Mouse (Mus musculus) thymus, postnatal 36 days (tissue): Measurements from ENCODE around the gene Btf3l4.

ENCODE experiments used
- DNase-seq, 2 experiments: peaks; one replicate each; pipeline ENCODE4 v3.0.0; 2022; ENCODE audit warnings: mixed read lengths in 2 of 2

The Btf3l4 gene

GRCm38 (mm10) chr4:108811550-108811949 lies 21.9 kb downstream of the Btf3l4 start:
- no peak for DNase-seq

DNA sequence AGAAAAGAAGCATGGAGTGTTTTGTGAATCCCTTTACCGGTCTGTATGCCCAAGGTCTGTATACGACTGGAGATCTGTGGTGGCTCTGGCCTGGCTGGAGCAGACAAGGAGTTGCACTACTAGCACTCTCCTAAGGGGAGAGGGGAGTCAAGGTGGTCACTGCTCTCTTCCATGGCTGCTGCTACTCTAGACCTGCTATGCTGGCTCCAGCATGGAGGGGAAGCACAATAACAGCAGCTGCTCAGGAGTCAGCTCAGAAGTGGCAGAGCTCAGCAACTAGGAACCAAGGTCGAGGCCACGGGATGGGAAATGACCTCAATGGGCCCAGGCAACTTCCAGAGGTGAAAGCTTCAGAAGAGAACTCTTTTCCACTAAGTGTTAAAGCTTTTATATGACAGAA lies 22.3 kb downstream of the Btf3l4 start:
- DNase-seq = no peak

- no peak for DNase-seq
Measured at GRCm38 (mm10) chr4:108803535-108803934, 29.9 kb downstream of the Btf3l4 start.

- peak; percentile 29 to 38 for DNase-seq
Measured at GRCm38 (mm10) chr4:108798083-108798830, 35.2 kb downstream of the Btf3l4 start.

- no peak for DNase-seq
Measured at GRCm38 (mm10) chr4:108796701-108797100, 36.7 kb downstream of the Btf3l4 start.

DNA sequence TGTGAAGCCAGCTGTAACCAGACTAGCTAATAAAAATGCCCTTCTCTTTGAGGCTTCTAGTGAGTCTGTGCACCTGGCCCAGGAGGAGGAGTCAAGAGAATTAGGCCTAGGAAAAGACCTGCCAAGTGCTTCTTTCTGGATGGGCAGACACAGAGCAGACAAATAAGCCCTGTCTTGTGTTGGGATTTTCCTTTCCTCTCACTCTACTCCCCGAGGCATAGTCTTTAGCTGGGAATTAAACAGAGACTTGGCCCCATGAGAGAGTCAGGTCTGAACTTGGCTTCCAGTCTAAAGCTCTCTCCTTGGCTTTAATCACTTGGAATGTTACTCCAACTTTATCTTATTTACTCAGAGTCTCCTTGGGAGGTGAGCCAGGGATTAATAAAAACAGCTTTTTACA lies 39.5 kb downstream of the Btf3l4 start:
- DNase-seq = no peak

- no peak for DNase-seq
Measured at GRCm38 (mm10) chr4:108790507-108790906, 42.9 kb downstream of the Btf3l4 start.

DNA sequence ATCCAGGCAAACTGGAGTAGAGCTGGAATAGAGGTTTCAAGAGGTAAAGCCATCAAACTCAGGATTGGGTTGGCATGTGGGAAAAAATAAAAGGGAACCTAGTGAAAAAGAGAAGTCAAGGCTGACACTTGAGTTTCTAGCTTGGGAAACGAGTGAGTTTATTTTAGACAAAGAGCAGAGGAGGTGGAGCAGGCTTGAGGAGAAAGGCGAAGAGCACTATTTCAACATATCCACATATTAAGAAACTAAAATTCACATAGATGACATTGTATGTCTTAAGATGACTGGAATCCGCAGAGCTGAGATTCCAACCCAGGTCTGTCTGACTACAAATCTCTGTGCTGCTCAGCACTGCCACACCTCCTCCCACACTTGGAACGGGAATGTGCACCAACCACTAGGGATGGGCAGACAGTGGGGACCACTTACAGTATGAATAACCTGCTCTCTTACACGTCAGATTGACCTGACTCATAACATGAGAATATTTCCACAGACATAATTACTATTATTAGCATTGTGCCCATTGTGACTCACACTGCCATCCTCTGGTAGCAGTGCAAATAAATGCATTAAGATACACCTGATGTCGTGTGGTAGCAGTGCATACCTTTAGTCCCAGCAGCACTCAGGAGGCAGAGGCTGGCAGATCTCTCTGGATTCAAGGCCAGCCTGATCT lies 44.0 kb downstream of the Btf3l4 start:
- DNase-seq = no peak

GRCm38 (mm10) chr4:108782421-108783085 lies 50.9 kb downstream of the Btf3l4 start:
- no peak for DNase-seq

DNA sequence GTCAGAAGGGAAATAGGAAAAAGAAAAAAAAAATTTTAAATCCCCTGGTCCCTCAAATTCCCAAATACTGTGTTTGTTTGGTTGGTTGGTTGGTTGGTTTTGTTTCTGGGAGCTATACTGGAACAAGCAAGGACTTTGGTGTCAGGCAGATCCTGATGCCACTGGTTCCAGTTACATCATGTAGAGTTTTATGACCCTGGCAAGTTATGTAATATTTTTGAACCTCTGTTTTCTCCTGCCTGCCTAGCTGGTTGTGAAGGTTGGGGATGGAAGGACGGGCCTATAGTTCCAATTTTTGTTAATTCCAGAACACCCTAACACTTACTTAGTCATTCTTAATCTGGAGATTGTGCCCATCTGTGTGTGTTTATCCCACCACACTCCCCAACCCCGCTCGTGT lies 51.8 kb downstream of the Btf3l4 start:
- no peak for DNase-seq

- no peak for DNase-seq
Measured at GRCm38 (mm10) chr4:108780864-108781205, 52.6 kb downstream of the Btf3l4 start.

GRCm38 (mm10) chr4:108780057-108780863 lies 53.2 kb downstream of the Btf3l4 start, which contains the start of gene Zfyve9:
Gene Zfyve9, minus strand, starts transcription at chr4:108780798.
- peak; percentile 72 to 74 for DNase-seq

- DNase-seq = no peak
Measured at GRCm38 (mm10) chr4:108779763-108780056, 53.7 kb downstream of the Btf3l4 start.

GRCm38 (mm10) chr4:108768527-108768926 lies 64.9 kb downstream of the Btf3l4 start:
- no peak for DNase-seq
